Mouse (Mus musculus): ENCODE results near the gene Erbb2.
"Not testable (repeated sequence)": the region's sequence is repeated elsewhere in the genome, so short reads cannot be mapped to it uniquely, and the experiment has no call there.

GRCm38 (mm10) chr11:98382405-98382804, 29.9 kb upstream of the Erbb2 start:
- TF ChIP-seq CTCF, POLR2A (IDR thresholded peaks at IDR 0.05; ENCODE audit: extremely low read depth, insufficient read depth, low read length): not testable (repeated sequence)
